Mouse (Mus musculus) limb, embryonic 10.5 days (tissue): ENCODE data around the gene Txn2. TPM values are rescaled to one million over a fixed set of nuclear protein-coding genes. Genes with fewer than 3 reads are reported as not detected.

Experiments
- DNase-seq: peaks from one replicate; pipeline ENCODE4 v3.0.0-alpha.2; 2017; ENCODE audit warnings: low spot score
- H3K27ac ChIP-seq: fragments of 300-500 bp; sonication (generic); 2 replicates; pipeline ENCODE4 v1.5.1; 2016; ENCODE audit warnings: mild to moderate bottlenecking
- H3K27me3 ChIP-seq: fragments of 300-500 bp; sonication (generic); 2 replicates; pipeline ENCODE4 v1.6.1; 2016; ENCODE audit warnings: low read depth, mild to moderate bottlenecking; ENCODE audit not compliant: poor library complexity, severe bottlenecking
- H3K36me3 ChIP-seq: fragments of 300-500 bp; sonication (generic); 2 replicates; pipeline ENCODE4 v1.6.1; 2016; ENCODE audit warnings: mild to moderate bottlenecking, moderate library complexity
- H3K4me1 ChIP-seq: fragments of 300-500 bp; sonication (generic); 2 replicates; pipeline ENCODE4 v1.6.1; 2016
- H3K4me3 ChIP-seq: fragments of 300-500 bp; sonication (generic); 2 replicates; pipeline ENCODE4 v1.5.1; 2016; ENCODE audit warnings: mild to moderate bottlenecking, moderate library complexity
- H3K9me3 ChIP-seq: fragments of 300-500 bp; sonication (generic); replicated peaks from 2 replicates; pipeline ENCODE4 v1.6.1; 2016; ENCODE audit warnings: mild to moderate bottlenecking
- WGBS: fragments of 180-500 bp; shearing (Covaris S2); methylation state at CpG from one replicate; pipeline ENCODE4 v1.1.7; 2016; 5-methylcytosine and 5-hydroxymethylcytosine counted together
- polyA plus RNA-seq: library from polyadenylated mRNA; unstranded; fragments of >200 nt; fragmentation: Nextera tagmentation; extraction: Ambion mirVana; gene quantifications from 2 replicates; pipeline ENCODE4 v1.2.1, GENCODE M21; 2016

Txn2 gene
- polyA plus RNA-seq, 1 experiment from 2014 or later = 287 TPM

- Histone ChIP-seq H3K27me3 (no peaks in the 10 kb centered on the region), H3K36me3 (no peaks in the 10 kb centered on the region), H3K4me3 (no peak overlapping the region), H3K9me3 (no peaks in the 10 kb centered on the region), H3K4me1 (peaks cover 6% of the 10 kb centered on the region), H3K27ac (no peak overlapping the region)
- no peak for DNase-seq
- WGBS = 78% methylated on average over 10 of the region's 10 CpGs
Observed at GRCm38 (mm10) chr15:77893292-77893691, 35.5 kb downstream of the Txn2 start.

GRCm38 (mm10) chr15:77892420-77892819 lies 36.4 kb downstream of the Txn2 start:
- H3K27ac ChIP-seq = no peak overlapping the region
- no peaks in the 10 kb centered on the region for H3K9me3 ChIP-seq
- no peaks in the 10 kb centered on the region for H3K27me3 ChIP-seq
- no peak overlapping the region for H3K4me3 ChIP-seq
- WGBS = 91% methylated on average over 10 of the region's 10 CpGs
- H3K36me3 ChIP-seq = no peaks in the 10 kb centered on the region
- peaks cover 6% of the 10 kb centered on the region for H3K4me1 ChIP-seq
- DNase-seq = no peak

- Histone ChIP-seq H3K4me1 (peaks cover 9% of the 10 kb centered on the region), H3K27ac (no peak overlapping the region), H3K4me3 (no peak overlapping the region), H3K9me3 (no peaks in the 10 kb centered on the region), H3K36me3 (no peaks in the 10 kb centered on the region), H3K27me3 (no peaks in the 10 kb centered on the region)
- 90% methylated on average over 8 of the region's 8 CpGs for WGBS
- no peak for DNase-seq
Observed at GRCm38 (mm10) chr15:77891766-77892165, 37.0 kb downstream of the Txn2 start.

- H3K36me3 ChIP-seq = no peaks in the 10 kb centered on the region
- H3K9me3 ChIP-seq = no peaks in the 10 kb centered on the region
- no peaks in the 10 kb centered on the region for H3K27me3 ChIP-seq
- no peak overlapping the region for H3K27ac ChIP-seq
- H3K4me1 ChIP-seq = peaks cover 14% of the 10 kb centered on the region
- no peak for DNase-seq
- H3K4me3 ChIP-seq = no peak overlapping the region
- 30% methylated on average over 4 of the region's 4 CpGs for WGBS
Observed at GRCm38 (mm10) chr15:77889761-77890422, 38.9 kb downstream of the Txn2 start.

GRCm38 (mm10) chr15:77888286-77888685 lies 40.5 kb downstream of the Txn2 start:
- Histone ChIP-seq H3K27ac (no peak overlapping the region), H3K36me3 (no peaks in the 10 kb centered on the region), H3K27me3 (no peaks in the 10 kb centered on the region), H3K4me3 (no peak overlapping the region), H3K4me1 (peaks cover 17% of the 10 kb centered on the region), H3K9me3 (no peaks in the 10 kb centered on the region)
- 77% methylated on average over 7 of the region's 7 CpGs for WGBS
- DNase-seq = no peak

- no peaks in the 10 kb centered on the region for H3K27me3 ChIP-seq
- H3K36me3 ChIP-seq = no peaks in the 10 kb centered on the region
- no peak overlapping the region for H3K4me3 ChIP-seq
- H3K27ac ChIP-seq = no peak overlapping the region
- 69% methylated on average over 1 of the region's 1 CpGs for WGBS
- H3K4me1 ChIP-seq = peaks cover 29% of the 10 kb centered on the region
- no peaks in the 10 kb centered on the region for H3K9me3 ChIP-seq
- DNase-seq = no peak
Observed at GRCm38 (mm10) chr15:77887093-77887488, 41.7 kb downstream of the Txn2 start.

GRCm38 (mm10) chr15:77886369-77887092 lies 42.3 kb downstream of the Txn2 start:
- no peak for DNase-seq
- no peak overlapping the region for H3K4me3 ChIP-seq
- H3K27me3 ChIP-seq = no peaks in the 10 kb centered on the region
- H3K36me3 ChIP-seq = no peaks in the 10 kb centered on the region
- H3K27ac ChIP-seq = no peak overlapping the region
- H3K4me1 ChIP-seq = peaks cover 32% of the 10 kb centered on the region
- 94% methylated on average over 4 of the region's 5 CpGs for WGBS
- H3K9me3 ChIP-seq = no peaks in the 10 kb centered on the region

GRCm38 (mm10) chr15:77885945-77886344 lies 42.9 kb downstream of the Txn2 start:
- H3K36me3 ChIP-seq = no peaks in the 10 kb centered on the region
- no peak for DNase-seq
- no peak overlapping the region for H3K27ac ChIP-seq
- no peaks in the 10 kb centered on the region for H3K9me3 ChIP-seq
- H3K4me3 ChIP-seq = no peak overlapping the region
- H3K4me1 ChIP-seq = peaks cover 32% of the 10 kb centered on the region
- no peaks in the 10 kb centered on the region for H3K27me3 ChIP-seq
- 83% methylated on average over 4 of the region's 4 CpGs for WGBS

GRCm38 (mm10) chr15:77885159-77885558 lies 43.6 kb downstream of the Txn2 start:
- Histone ChIP-seq H3K27ac (no peak overlapping the region), H3K4me1 (peaks cover 32% of the 10 kb centered on the region), H3K4me3 (no peak overlapping the region), H3K9me3 (no peaks in the 10 kb centered on the region), H3K36me3 (no peaks in the 10 kb centered on the region), H3K27me3 (no peaks in the 10 kb centered on the region)
- 89% methylated on average over 6 of the region's 6 CpGs for WGBS
- DNase-seq = no peak

- Histone ChIP-seq H3K27me3 (no peaks in the 10 kb centered on the region), H3K4me3 (peak overlapping the region; percentile 34; the same call in 1 of the 2 replicates), H3K36me3 (no peaks in the 10 kb centered on the region), H3K4me1 (peaks cover 32% of the 10 kb centered on the region), H3K9me3 (no peaks in the 10 kb centered on the region), H3K27ac (peak overlapping the region; percentile 90)
- WGBS = 52% methylated on average over 4 of the region's 4 CpGs
- DNase-seq = no peak
Observed at GRCm38 (mm10) chr15:77883697-77884010, 45.2 kb downstream of the Txn2 start.

GRCm38 (mm10) chr15:77882797-77883696 lies 45.8 kb downstream of the Txn2 start:
- DNase-seq = peak; percentile 71
- Histone ChIP-seq H3K27me3 (no peaks in the 10 kb centered on the region), H3K9me3 (no peaks in the 10 kb centered on the region), H3K4me1 (peaks cover 32% of the 10 kb centered on the region), H3K27ac (peak overlapping the region; percentile 90), H3K36me3 (no peaks in the 10 kb centered on the region), H3K4me3 (peak overlapping the region; percentile 34)
- WGBS = 4% methylated on average over 15 of the region's 17 CpGs

GRCm38 (mm10) chr15:77882297-77882696 lies 46.5 kb downstream of the Txn2 start:
- Histone ChIP-seq H3K9me3 (no peaks in the 10 kb centered on the region), H3K4me1 (peaks cover 32% of the 10 kb centered on the region), H3K27me3 (no peaks in the 10 kb centered on the region), H3K27ac (peak overlapping the region; percentile 90), H3K36me3 (no peaks in the 10 kb centered on the region), H3K4me3 (peak overlapping the region; percentile 34)
- WGBS = 47% methylated on average over 6 of the region's 6 CpGs
- DNase-seq = no peak

- Histone ChIP-seq H3K36me3 (no peaks in the 10 kb centered on the region), H3K4me1 (peaks cover 29% of the 10 kb centered on the region), H3K27me3 (no peaks in the 10 kb centered on the region), H3K9me3 (no peaks in the 10 kb centered on the region), H3K27ac (peak overlapping the region; percentile 90), H3K4me3 (no peak overlapping the region)
- 56% methylated on average over 5 of the region's 5 CpGs for WGBS
- no peak for DNase-seq
Observed at GRCm38 (mm10) chr15:77881698-77882097, 47.1 kb downstream of the Txn2 start.
